Mouse (Mus musculus): Measurements from ENCODE around the gene Col1a1. TPM values are rescaled to one million over a fixed set of nuclear protein-coding genes. Genes with fewer than 3 reads are reported as not detected.

The Col1a1 gene
- polyA plus RNA-seq, 1 experiment from 2014 or later, result 669 TPM

DNA sequence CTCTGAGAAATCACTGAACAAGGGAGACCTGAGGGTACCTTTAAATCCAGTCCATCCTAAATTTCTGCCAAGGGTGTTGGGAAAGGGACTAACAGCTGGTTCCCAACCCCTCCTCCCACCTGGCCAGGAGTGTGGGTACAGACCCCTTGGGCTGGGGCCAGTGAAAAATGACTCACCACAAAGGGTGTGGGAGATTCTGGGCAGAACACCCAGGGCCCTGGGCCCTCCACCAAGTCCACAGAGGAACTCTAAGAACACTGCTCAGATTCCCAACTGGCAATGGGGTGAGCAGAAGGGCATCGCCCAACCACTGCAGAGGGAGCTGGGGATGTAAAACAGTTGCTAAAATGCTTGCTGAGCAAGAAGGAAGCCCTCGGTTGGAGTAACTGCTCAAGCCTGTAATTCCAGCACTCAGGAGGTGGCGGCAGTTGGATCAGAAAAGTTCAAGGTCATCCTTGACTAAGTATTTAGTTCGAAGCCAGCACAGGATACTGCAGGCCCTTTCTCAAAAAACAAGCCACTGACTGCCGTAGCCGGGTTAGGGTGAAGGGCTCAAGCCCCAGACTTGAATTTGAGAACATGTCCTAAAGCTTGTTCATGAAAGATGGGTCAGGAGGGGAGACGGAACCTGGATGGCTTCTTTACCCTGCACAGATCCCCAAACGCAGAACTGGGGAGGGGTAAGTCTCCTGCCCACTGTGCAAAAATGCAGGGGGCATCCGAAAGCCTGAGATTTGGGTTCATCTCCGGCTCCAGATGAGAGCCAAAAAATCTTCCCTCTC lies 52.9 kb downstream of the Col1a1 start:
- Histone ChIP-seq H3K9ac (ENCODE audit: low read length) (peak overlapping the region; percentile 73), H3K9me3 (replicated peaks; ENCODE audit: control insufficient read depth, low read length) (no peaks in the 10 kb centered on the region), H3K4me2 (ENCODE audit: low read depth, low read length) (peak overlapping the region; percentile 98), H3K4me3 (ENCODE audit: low read length) (peak overlapping the region; percentile 93), H3K4me1 (ENCODE audit: control insufficient read depth, insufficient read depth, low read length) (peaks cover 42% of the 10 kb centered on the region), H3K27ac (ENCODE audit: low read length) (peak overlapping the region; percentile 94), H3K27me3 (ENCODE audit: control insufficient read depth, insufficient read depth, low read length) (no peaks in the 10 kb centered on the region), H3K36me3 (ENCODE audit: control insufficient read depth, insufficient read depth) (no peaks in the 10 kb centered on the region)
- no peak for ATAC-seq (replicated peaks; ENCODE audit: extremely low read depth, insufficient read depth, low FRiP score)
- 19% methylated on average over 10 of the region's 10 CpGs for WGBS

DNA sequence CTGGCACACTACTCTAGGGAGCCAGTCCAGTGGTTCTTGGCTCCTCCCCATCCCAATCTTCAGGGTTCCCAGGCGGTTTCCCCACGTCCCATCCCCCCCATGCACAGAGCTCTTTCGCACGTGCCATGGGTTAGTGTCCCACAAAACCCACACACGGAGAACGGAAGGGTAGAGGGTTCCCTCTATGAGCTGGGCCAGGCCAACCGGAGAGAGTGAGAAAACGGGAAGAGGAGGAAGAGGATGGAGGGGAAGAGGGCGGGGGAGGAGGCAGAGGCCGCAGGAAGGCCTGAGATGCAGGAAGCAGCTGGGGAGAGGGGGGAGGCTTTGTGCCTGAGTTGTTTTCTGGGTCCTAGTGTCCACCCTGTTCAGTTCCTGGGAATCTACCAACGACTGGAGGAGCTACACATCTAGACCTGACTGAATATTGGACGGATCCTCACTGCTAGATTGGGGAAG lies 53.6 kb downstream of the Col1a1 start:
- peak overlapping the region; percentile 93 for H3K4me3 ChIP-seq (ENCODE audit: low read length)
- H3K4me1 ChIP-seq (ENCODE audit: control insufficient read depth, insufficient read depth, low read length), result peaks cover 48% of the 10 kb centered on the region
- ATAC-seq (replicated peaks; ENCODE audit: extremely low read depth, insufficient read depth, low FRiP score), result peak; percentile 59
- no peaks in the 10 kb centered on the region for H3K9me3 ChIP-seq (replicated peaks; ENCODE audit: control insufficient read depth, low read length)
- H3K4me2 ChIP-seq (ENCODE audit: low read depth, low read length), result peak overlapping the region; percentile 98
- H3K27me3 ChIP-seq (ENCODE audit: control insufficient read depth, insufficient read depth, low read length), result no peaks in the 10 kb centered on the region
- peak overlapping the region; percentile 73 for H3K9ac ChIP-seq (ENCODE audit: low read length)
- H3K36me3 ChIP-seq (ENCODE audit: control insufficient read depth, insufficient read depth), result no peaks in the 10 kb centered on the region
- H3K27ac ChIP-seq (ENCODE audit: low read length), result peak overlapping the region; percentile 94
- under 1% methylated on average over 12 of the region's 12 CpGs for WGBS

DNA sequence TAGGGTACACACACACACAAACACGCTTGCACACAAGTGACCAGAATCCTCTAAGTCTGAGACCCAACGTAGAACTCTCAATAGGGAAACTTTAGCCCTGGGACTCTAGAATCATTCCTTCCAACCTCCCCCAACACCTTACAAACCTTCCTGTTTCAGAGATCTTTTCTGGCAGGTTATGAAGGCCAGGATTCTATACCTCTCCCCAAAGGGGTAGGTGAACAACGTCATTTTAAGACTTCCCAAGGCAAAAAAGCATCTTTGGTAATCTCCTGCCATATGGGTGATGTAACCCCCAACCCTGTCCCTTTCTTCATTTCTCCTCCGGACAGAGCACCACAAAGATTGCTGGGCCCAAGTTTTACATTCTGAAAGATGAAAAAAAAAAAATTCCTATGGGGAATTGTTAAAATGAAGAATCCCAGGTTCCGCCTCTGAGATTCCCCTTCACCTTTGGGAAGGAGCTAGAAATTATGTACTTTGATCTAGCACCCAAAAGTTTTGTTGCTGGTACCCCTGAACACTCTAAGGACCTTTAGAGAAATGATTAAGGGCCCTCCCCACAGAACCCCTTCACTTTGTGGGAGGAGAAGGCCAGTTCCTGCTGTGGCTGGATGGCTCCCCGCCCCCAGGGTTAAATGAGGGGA lies 54.2 kb downstream of the Col1a1 start:
- H3K27ac ChIP-seq (ENCODE audit: low read length), result peak overlapping the region; percentile 94
- H3K9me3 ChIP-seq (replicated peaks; ENCODE audit: control insufficient read depth, low read length), result no peaks in the 10 kb centered on the region
- H3K36me3 ChIP-seq (ENCODE audit: control insufficient read depth, insufficient read depth), result no peaks in the 10 kb centered on the region
- H3K4me2 ChIP-seq (ENCODE audit: low read depth, low read length), result peak overlapping the region; percentile 98
- peaks cover 55% of the 10 kb centered on the region for H3K4me1 ChIP-seq (ENCODE audit: control insufficient read depth, insufficient read depth, low read length)
- peak overlapping the region; percentile 93 for H3K4me3 ChIP-seq (ENCODE audit: low read length)
- 41% methylated on average over 6 of the region's 6 CpGs for WGBS
- no peaks in the 10 kb centered on the region for H3K27me3 ChIP-seq (ENCODE audit: control insufficient read depth, insufficient read depth, low read length)
- ATAC-seq (replicated peaks; ENCODE audit: extremely low read depth, insufficient read depth, low FRiP score), result no peak
- H3K9ac ChIP-seq (ENCODE audit: low read length), result peak overlapping the region; percentile 95

DNA sequence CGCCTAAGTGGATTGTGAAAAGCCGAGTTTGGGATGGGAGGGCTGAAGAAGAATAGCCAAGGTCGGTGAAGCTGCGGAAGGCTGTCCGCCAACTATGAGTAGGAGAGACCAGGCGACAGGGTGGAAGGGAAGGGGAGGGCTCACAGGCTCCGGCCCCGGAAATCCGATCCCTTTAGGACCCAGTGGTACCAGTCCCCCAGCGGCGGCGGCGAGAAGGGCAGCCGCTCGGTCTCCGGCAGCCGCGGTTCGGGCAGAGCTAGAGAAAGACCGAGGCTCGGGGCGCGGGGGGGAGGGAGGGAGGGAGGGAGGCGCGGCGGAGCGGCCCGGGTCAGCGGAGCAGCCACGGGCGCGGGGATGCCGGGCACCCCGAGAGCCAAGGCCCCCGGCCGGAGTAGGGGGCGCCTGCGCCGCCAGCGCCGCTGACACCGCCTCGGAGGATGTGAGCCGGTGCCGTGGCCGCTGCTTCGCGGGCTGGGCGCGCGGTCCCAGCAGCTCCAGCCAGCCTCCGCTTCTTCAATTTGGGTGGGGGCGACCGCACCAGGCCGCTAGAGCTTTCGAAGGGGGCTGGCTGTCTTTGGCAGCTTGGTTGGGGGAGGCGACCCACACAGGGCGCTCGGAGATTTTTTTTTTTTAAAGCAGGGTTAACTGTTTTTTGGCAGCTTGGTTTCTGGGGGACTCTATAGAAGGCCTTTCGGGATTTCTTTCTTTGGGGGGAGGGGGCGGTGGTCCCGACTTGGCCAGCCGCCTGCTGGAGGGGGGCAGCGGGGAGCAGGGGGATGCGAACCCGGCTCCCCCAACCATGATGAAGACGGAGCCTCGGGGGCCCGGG lies 54.9 kb downstream of the Col1a1 start, which contains the start of gene Ppp1r9b:
Gene Ppp1r9b (plus strand): TSS at position 287 of the 829 bp plus-strand sequence.
- H3K4me3 ChIP-seq (ENCODE audit: low read length), result peak within 1 kb of the TSS; percentile 93
- under 1% methylated on average over 59 of the region's 69 CpGs for WGBS
- peak within 1 kb of the TSS; percentile 95 for H3K9ac ChIP-seq (ENCODE audit: low read length)
- peaks cover 62% of the 10 kb centered on the region for H3K4me1 ChIP-seq (ENCODE audit: control insufficient read depth, insufficient read depth, low read length)
- peak; percentile 82 for ATAC-seq (replicated peaks; ENCODE audit: extremely low read depth, insufficient read depth, low FRiP score)
- H3K27ac ChIP-seq (ENCODE audit: low read length), result peak within 1 kb of the TSS; percentile 94
- no peaks in the 10 kb centered on the region for H3K36me3 ChIP-seq (ENCODE audit: control insufficient read depth, insufficient read depth)
- no peaks in the 10 kb centered on the region for H3K27me3 ChIP-seq (ENCODE audit: control insufficient read depth, insufficient read depth, low read length)
- H3K4me2 ChIP-seq (ENCODE audit: low read depth, low read length), result peak within 1 kb of the TSS; percentile 98
- no peaks in the 10 kb centered on the region for H3K9me3 ChIP-seq (replicated peaks; ENCODE audit: control insufficient read depth, low read length)

DNA sequence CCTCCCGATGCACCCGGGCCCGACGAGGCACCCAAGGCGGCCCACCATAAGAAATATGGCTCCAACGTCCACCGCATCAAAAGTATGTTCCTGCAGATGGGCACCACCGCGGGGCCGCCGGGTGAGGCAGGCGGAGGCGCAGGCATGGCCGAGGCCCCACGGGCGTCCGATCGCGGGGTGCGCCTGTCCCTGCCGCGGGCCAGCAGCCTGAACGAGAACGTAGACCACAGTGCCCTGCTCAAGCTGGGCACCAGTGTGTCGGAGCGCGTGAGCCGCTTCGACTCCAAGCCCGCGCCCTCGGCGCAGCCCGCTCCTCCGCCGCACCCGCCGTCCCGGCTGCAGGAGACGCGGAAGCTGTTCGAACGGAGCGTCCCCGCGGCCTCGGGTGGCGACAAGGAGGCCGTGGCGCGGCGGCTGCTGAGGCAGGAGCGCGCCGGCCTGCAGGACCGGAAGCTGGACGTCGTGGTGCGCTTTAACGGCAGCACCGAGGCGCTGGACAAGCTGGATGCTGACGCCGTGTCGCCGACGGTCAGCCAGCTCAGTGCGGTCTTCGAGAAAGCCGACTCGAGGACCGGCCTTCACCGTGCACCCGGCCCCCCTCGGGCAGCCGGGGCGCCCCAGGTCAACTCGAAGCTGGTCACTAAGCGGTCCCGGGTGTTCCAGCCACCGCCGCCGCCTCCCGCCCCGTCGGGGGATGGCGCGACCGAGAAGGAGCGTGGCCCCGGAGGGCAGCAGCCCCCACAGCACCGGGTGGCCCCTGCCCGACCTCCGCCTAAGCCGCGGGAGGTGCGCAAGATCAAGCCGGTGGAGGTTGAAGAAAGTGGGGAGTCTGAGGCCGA lies 55.8 kb downstream of the Col1a1 start:
- Histone ChIP-seq H3K36me3 (ENCODE audit: control insufficient read depth, insufficient read depth) (peaks cover 4% of the 10 kb centered on the region; the same call in 1 of the 2 replicates), H3K9ac (ENCODE audit: low read length) (peak overlapping the region; percentile 95), H3K4me3 (ENCODE audit: low read length) (peak overlapping the region; percentile 93), H3K4me1 (ENCODE audit: control insufficient read depth, insufficient read depth, low read length) (peaks cover 69% of the 10 kb centered on the region), H3K9me3 (replicated peaks; ENCODE audit: control insufficient read depth, low read length) (no peaks in the 10 kb centered on the region), H3K27me3 (ENCODE audit: control insufficient read depth, insufficient read depth, low read length) (no peaks in the 10 kb centered on the region), H3K27ac (ENCODE audit: low read length) (peak overlapping the region; percentile 94), H3K4me2 (ENCODE audit: low read depth, low read length) (peak overlapping the region; percentile 98)
- no peak for ATAC-seq (replicated peaks; ENCODE audit: extremely low read depth, insufficient read depth, low FRiP score)
- WGBS, result under 1% methylated on average over 99 of the region's 99 CpGs

DNA sequence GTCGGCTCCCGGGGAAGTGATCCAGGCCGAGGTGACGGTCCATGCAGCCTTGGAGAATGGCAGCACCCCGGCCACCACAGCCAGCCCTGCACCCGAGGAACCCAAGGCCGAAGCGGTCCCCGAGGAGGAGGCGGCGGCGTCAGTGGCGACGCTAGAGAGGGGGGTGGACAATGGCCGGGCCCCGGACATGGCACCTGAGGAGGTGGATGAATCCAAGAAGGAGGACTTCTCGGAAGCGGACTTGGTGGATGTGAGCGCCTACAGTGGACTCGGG lies 56.4 kb downstream of the Col1a1 start:
- Histone ChIP-seq H3K27me3 (ENCODE audit: control insufficient read depth, insufficient read depth, low read length) (no peaks in the 10 kb centered on the region), H3K36me3 (ENCODE audit: control insufficient read depth, insufficient read depth) (peaks cover 7% of the 10 kb centered on the region; the same call in 1 of the 2 replicates), H3K4me1 (ENCODE audit: control insufficient read depth, insufficient read depth, low read length) (peaks cover 65% of the 10 kb centered on the region), H3K9me3 (replicated peaks; ENCODE audit: control insufficient read depth, low read length) (no peaks in the 10 kb centered on the region), H3K27ac (ENCODE audit: low read length) (peak overlapping the region; percentile 94), H3K4me2 (ENCODE audit: low read depth, low read length) (peak overlapping the region; percentile 98), H3K9ac (ENCODE audit: low read length) (peak overlapping the region; percentile 95), H3K4me3 (ENCODE audit: low read length) (peak overlapping the region; percentile 93)
- ATAC-seq (replicated peaks; ENCODE audit: extremely low read depth, insufficient read depth, low FRiP score), result no peak
- under 1% methylated on average over 20 of the region's 20 CpGs for WGBS

DNA sequence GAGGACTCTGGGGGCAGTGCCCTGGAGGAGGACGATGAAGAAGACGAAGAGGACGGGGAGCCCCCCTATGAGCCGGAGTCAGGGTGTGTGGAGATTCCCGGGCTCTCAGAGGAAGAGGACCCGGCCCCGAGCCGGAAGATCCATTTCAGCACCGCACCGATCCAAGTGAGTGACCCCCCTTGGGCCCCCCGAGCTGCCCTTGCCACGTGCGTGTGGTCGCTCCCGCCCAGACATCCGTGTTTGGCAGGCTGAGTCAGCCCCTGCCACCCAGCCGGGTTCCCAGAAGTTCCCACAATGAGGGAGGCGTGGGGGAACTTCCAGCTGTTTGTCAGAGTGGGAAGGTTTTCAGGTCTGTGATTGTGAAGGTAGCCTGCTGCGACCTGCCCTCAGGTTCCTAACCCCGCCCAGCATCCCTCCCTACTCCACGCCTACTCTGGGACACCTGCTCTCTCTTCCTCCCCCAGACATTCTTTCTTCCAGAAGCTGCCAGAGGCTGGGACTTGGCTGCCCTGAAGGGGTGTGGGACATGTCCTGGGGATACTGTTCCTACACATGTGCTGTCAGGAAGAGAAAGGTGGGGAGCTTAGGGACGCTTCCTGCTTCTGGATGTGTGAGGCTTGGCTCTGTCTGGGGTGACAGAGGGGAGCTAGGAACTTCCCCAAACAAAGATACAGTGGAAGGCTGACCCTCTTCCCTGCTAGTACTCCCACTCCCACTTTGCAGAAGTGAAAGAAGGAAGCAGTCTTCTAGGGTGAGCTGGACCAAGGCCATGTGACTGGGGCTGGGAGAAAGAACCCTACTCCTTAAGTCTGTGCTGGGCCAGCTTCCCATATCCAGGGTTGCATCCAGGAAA lies 57.0 kb downstream of the Col1a1 start:
- Histone ChIP-seq H3K27me3 (ENCODE audit: control insufficient read depth, insufficient read depth, low read length) (no peaks in the 10 kb centered on the region), H3K4me3 (ENCODE audit: low read length) (peak overlapping the region; percentile 93), H3K27ac (ENCODE audit: low read length) (peak overlapping the region; percentile 94), H3K9me3 (replicated peaks; ENCODE audit: control insufficient read depth, low read length) (no peaks in the 10 kb centered on the region), H3K36me3 (ENCODE audit: control insufficient read depth, insufficient read depth) (peaks cover 11% of the 10 kb centered on the region; the same call in 1 of the 2 replicates), H3K9ac (ENCODE audit: low read length) (peak overlapping the region; percentile 95), H3K4me2 (ENCODE audit: low read depth, low read length) (peak overlapping the region; percentile 98), H3K4me1 (ENCODE audit: control insufficient read depth, insufficient read depth, low read length) (peaks cover 66% of the 10 kb centered on the region)
- 0 out of 2 replicates have a peak, but pooled peaks have one; percentile 2 for ATAC-seq (replicated peaks; ENCODE audit: extremely low read depth, insufficient read depth, low FRiP score)
- 3% methylated on average over 22 of the region's 22 CpGs for WGBS
